Mouse (Mus musculus) midbrain, embryonic 13.5 days (tissue): Measurements from ENCODE around the gene N4bp2l2. TPM values are rescaled to one million over a fixed set of nuclear protein-coding genes. Genes with fewer than 3 reads are reported as not detected.
"Not testable (repeated sequence)": the region's sequence is repeated elsewhere in the genome, so short reads cannot be mapped to it uniquely, and the experiment has no call there.

Experiments
- ATAC-seq: fragments of 200-750 bp; cut with Nextera tagmentation; 2 replicates; pipeline ENCODE4 v1.8.0; 2017; ENCODE audit warnings: mild to moderate bottlenecking, moderate TSS enrichment, moderate library complexity
- H3K27ac ChIP-seq: fragments of 300-500 bp; sonication (generic); 2 replicates; pipeline ENCODE4 v1.5.1; 2015; ENCODE audit warnings: inconsistent platforms, mild to moderate bottlenecking, moderate library complexity
- H3K27me3 ChIP-seq: fragments of 300-500 bp; sonication (generic); 2 replicates; pipeline ENCODE4 v1.6.1; 2015; ENCODE audit warnings: mild to moderate bottlenecking, inconsistent platforms
- H3K36me3 ChIP-seq: fragments of 300-500 bp; sonication (generic); 2 replicates; pipeline ENCODE4 v1.6.1; 2015; ENCODE audit warnings: mild to moderate bottlenecking, inconsistent platforms
- H3K4me1 ChIP-seq: fragments of 300-500 bp; sonication (generic); replicated peaks from 2 replicates; pipeline ENCODE4 v1.6.1; 2015; ENCODE audit warnings: inconsistent platforms
- H3K4me2 ChIP-seq: fragments of 300-500 bp; sonication (generic); replicated peaks from 2 replicates; pipeline ENCODE4 v1.6.1; 2015; ENCODE audit warnings: moderate library complexity, mild to moderate bottlenecking, inconsistent platforms
- H3K4me3 ChIP-seq: fragments of 300-500 bp; sonication (generic); replicated peaks from 2 replicates; pipeline ENCODE4 v1.5.1; 2015; ENCODE audit warnings: mild to moderate bottlenecking, inconsistent platforms
- H3K9ac ChIP-seq: fragments of 300-500 bp; sonication (generic); replicated peaks from 2 replicates; pipeline ENCODE4 v1.6.1; 2015; ENCODE audit warnings: mild to moderate bottlenecking, inconsistent platforms
- H3K9me3 ChIP-seq: fragments of 300-500 bp; sonication (generic); 2 replicates; pipeline ENCODE4 v1.6.1; 2016; ENCODE audit warnings: mild to moderate bottlenecking, inconsistent platforms
- WGBS: fragments of 180-500 bp; shearing (Covaris S2); methylation state at CpG from one replicate; pipeline ENCODE4 v1.1.7; 2015; 5-methylcytosine and 5-hydroxymethylcytosine counted together
- polyA plus RNA-seq: library from polyadenylated mRNA; unstranded; fragments of >200 nt; fragmentation: Nextera tagmentation; extraction: Ambion mirVana; gene quantifications from 2 replicates; pipeline ENCODE4 v1.2.1, GENCODE M21; 2015

Gene N4bp2l2
- polyA plus RNA-seq, 1 experiment from 2014 or later, result 32.9 TPM

DNA sequence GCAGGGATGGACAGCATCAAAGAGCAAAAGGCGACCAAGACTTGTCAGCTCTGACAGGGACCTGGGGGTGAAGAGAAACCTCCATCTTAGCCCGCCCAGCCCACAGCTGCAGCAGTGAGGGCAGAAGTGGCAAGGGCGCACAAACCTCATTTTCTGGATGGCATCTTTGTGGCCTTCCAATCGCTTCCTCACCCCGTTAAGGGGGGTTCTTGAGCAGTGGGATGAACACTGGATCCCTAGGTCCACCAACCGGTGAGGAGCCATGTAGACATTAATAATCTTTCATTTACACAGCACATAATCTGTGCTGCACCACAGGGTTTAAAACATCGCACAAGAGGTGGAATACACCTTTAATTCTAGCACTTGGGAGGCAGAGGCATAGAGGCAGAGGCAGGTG is 6.4 kb upstream of the N4bp2l2 start:
- Histone ChIP-seq H3K9me3 (no peaks in the 10 kb centered on the region), H3K36me3 (no peaks in the 10 kb centered on the region), H3K27ac (no peak overlapping the region), H3K4me3 (no peak overlapping the region), H3K4me1 (peaks cover 21% of the 10 kb centered on the region), H3K27me3 (no peaks in the 10 kb centered on the region), H3K4me2 (no peak overlapping the region), H3K9ac (no peak overlapping the region)
- WGBS, result 91% methylated on average over 7 of the region's 7 CpGs
- no peak for ATAC-seq

DNA sequence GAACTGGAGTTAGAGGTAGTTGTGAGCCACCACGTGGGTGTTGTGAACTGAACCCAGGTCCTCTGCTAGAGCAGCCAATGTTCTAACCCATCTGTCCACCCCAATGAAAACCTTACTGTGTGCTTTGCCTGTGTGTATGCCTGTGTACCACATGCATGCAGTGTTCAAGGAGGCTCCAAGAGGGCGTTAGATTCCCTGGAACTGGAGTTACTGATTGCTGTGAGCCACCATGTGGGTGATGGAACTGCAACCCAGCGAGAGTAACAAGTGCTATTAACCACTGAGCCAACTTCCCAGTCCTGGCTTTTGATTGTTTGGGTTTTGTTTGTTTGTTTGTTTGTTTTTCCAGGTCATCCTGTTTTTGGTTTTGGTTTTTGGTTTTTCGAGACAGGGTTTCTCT is 2.7 kb upstream of the N4bp2l2 start:
- WGBS, result 64% methylated on average over 4 of the region's 4 CpGs
- H3K4me1 ChIP-seq, result peaks cover 8% of the 10 kb centered on the region

DNA sequence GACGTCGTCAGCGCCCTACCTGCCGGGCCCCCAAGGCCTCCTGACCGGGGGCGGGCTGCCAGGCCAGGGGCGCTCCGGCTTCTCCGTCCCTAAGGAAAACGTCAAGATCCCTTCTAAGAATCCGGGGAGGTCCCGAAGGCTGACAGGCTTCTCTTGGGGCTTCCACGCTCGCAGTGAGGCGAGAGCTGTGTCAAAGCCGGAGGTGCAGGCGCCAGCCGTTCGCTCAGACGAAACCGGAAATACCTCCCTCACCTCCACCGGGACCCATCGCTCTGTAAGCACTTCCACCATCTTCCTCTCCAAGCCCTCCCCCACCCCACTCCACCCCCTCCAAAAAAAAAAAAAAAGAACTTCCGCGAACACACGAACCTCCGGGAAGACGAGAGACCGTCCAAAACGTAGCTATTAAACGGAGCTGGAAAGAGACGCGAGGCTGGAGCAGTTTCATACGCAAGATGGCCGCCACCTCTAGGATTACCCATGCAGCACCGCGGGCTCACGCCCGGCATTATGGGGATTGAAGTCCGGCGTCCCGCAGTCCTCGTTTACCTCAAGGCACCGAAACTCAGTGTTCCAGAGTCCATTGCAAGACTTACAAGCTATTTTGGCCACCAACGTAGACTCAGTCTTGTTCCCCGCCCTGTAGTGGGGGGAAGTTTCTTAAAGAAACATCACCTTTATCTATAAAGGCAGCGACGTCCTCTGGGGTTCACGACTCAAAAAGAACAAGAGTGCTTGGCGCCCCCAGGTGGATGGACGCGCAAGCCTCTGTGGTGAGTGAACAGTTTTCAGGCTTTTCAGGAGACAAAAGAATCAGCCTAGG is 640 bp downstream of the N4bp2l2 start:
- H3K27me3 ChIP-seq, result no peaks in the 10 kb centered on the region
- peaks cover 32% of the 10 kb centered on the region for H3K4me1 ChIP-seq

More for the DNA sequence above, 2.7 kb upstream of the N4bp2l2 start:
- no peaks in the 10 kb centered on the region for H3K36me3 ChIP-seq
- H3K9ac ChIP-seq, result no peak overlapping the region
- no peaks in the 10 kb centered on the region for H3K27me3 ChIP-seq
- no peak overlapping the region for H3K27ac ChIP-seq
- H3K4me2 ChIP-seq, result no peak overlapping the region
- H3K9me3 ChIP-seq, result no peaks in the 10 kb centered on the region
- H3K4me3 ChIP-seq, result no peak overlapping the region
- ATAC-seq, result no peak

DNA sequence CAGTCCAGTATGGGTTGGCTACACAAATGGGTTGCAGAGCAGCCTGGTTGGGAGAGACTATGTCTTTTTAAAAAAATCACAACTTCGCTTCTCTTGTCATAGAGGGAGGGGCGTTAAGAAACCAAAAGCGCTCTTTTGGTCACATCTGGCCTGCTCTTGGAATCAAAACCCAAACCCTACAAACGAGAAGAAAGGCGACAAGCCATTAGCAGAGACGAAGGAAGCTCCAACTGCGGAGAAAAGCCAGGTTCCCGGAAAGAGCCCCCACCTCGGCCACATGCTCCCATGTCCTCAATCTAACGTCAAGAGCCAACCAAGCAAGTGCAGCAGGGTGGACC is 1.2 kb downstream of the N4bp2l2 start:
- H3K4me1 ChIP-seq, result peaks cover 35% of the 10 kb centered on the region
- peak overlapping the region; percentile 81 for H3K4me2 ChIP-seq
- H3K9ac ChIP-seq, result peak overlapping the region; percentile 93
- peak overlapping the region; percentile 98 for H3K4me3 ChIP-seq
- no peak for ATAC-seq
- 1% methylated on average over 10 of the region's 10 CpGs for WGBS
- H3K27ac ChIP-seq, result peak overlapping the region; percentile 92
- H3K36me3 ChIP-seq, result peaks cover 20% of the 10 kb centered on the region
- H3K27me3 ChIP-seq, result no peaks in the 10 kb centered on the region
- H3K9me3 ChIP-seq, result no peaks in the 10 kb centered on the region

More for the DNA sequence above, 640 bp downstream of the N4bp2l2 start:
- Histone ChIP-seq H3K36me3 (peaks cover 20% of the 10 kb centered on the region), H3K4me3 (peak overlapping the region; percentile 98), H3K27ac (peak overlapping the region; percentile 92), H3K9ac (peak overlapping the region; percentile 93), H3K9me3 (no peaks in the 10 kb centered on the region), H3K4me2 (peak overlapping the region; percentile 81)
- peak; percentile 100 for ATAC-seq
- under 1% methylated on average over 51 of the region's 52 CpGs for WGBS

DNA sequence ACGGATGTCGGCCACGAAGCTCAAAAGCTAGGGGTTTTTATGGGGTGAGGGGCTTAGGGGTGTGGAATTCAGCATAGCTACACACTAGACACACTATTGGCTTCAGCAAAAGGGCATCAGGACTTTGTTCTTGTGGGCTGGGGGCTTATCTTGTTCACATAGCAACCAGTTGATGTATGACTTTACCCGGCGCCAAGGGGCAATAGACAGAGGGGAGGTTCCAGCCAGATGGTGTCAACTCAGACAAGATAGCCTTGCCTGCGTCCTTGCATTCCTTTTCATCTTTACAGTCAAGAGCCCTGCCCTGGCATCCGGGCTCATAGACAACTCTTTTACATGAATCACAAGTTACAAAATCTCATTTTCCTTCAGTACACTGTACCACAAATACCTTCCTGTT is 2.1 kb downstream of the N4bp2l2 start:
- not testable (repeated sequence) for H3K27ac ChIP-seq, ATAC-seq, H3K9me3 ChIP-seq, H3K4me3 ChIP-seq, H3K4me2 ChIP-seq, H3K27me3 ChIP-seq, H3K9ac ChIP-seq
- peaks cover 37% of the 10 kb centered on the region for H3K4me1 ChIP-seq
- peaks cover 20% of the 10 kb centered on the region for H3K36me3 ChIP-seq
- 94% methylated on average over 7 of the region's 7 CpGs for WGBS

DNA sequence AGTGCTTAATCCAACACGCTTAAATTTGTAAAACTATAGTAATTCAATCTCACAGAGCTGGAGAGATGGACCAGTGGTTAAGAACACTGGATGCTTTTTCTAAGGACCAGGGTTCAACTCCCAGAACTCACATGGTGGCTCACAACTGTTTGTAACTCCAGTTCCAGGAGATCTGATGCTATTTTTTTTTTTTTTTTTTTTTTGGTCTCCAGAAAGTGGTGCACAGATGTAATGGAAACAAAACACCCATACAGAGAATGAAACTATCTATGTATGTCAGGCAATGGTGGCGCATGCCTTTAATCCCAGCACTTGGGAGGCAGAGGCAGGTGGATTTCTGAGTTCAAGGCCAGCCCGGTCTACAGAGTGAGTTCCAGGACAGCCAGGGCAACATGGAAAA is 5.7 kb downstream of the N4bp2l2 start:
- Histone ChIP-seq H3K36me3 (peaks cover 20% of the 10 kb centered on the region), H3K4me1 (peaks cover 58% of the 10 kb centered on the region)
- H3K4me2 ChIP-seq, ATAC-seq, H3K27me3 ChIP-seq, H3K9me3 ChIP-seq, H3K4me3 ChIP-seq, H3K27ac ChIP-seq, H3K9ac ChIP-seq: not testable (repeated sequence)
- 97% methylated on average over 3 of the region's 3 CpGs for WGBS

DNA sequence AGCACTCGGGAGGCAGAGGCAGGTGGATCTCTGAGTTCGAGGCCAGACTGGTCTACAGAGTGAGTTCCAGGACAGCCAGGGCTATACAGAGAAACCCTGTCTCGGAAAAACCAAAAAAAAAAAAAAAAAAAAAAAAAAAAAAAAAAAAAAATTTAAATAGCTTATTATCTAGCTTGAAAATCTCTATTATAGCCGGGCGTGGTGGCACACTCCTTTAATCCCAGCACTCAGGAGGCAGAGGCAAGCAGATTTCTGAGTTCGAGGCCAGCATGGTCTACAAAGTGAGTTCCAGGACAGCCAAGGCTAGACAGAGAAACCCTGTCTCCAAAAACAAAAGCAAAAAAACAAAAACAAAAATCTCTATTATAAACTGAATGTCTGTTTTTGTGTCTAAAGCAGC is 6.6 kb downstream of the N4bp2l2 start:
- H3K27me3 ChIP-seq, H3K9ac ChIP-seq, H3K9me3 ChIP-seq, H3K4me3 ChIP-seq, H3K27ac ChIP-seq, ATAC-seq, H3K4me2 ChIP-seq: not testable (repeated sequence)
- 86% methylated on average over 6 of the region's 6 CpGs for WGBS
- H3K4me1 ChIP-seq, result peaks cover 58% of the 10 kb centered on the region
- H3K36me3 ChIP-seq, result peaks cover 20% of the 10 kb centered on the region

DNA sequence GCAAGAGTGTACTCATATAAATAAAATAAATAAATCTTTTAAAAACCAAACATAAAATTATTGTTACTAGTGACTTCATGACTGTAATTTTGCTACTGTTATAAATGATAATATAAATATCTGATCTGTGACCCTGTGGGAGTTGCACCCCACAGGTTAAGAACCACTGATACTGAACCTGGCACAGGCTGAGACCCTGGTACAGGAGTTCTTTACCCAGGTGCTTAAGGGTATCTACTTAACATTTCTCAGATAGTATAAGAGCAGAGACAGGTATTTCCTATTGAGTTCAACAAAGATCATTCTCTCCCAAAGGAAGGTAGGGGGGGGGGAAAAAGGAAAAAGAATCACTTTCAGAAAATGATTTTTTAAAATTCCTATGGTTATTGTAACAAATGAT is 11.4 kb downstream of the N4bp2l2 start:
- no peak overlapping the region for H3K27ac ChIP-seq
- no peaks in the 10 kb centered on the region for H3K9me3 ChIP-seq
- H3K27me3 ChIP-seq, result no peaks in the 10 kb centered on the region
- H3K4me2 ChIP-seq, result no peak overlapping the region
- no peak overlapping the region for H3K4me3 ChIP-seq
- no peaks in the 10 kb centered on the region for H3K36me3 ChIP-seq
- H3K4me1 ChIP-seq, result peaks cover 25% of the 10 kb centered on the region
- H3K9ac ChIP-seq, result no peak overlapping the region
- ATAC-seq, result no peak

DNA sequence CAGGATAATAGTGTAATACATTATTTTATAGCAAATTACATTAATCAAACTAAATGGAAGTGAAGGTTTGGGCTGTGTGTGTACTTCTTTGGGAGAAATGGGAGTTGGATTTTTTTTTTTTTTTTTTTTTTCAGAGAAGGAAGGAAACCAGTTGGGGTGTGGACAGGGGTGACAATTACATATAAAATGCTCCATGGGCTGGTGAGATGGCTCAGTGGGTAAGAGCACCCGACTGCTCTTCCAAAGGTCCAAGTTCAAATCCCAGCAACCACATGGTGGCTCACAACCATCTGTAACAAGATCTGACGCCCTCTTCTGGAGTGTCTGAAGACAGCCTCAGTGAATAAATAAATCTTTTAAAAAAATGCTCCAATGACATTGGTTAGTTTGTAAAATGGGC is 13.4 kb downstream of the N4bp2l2 start:
- Histone ChIP-seq H3K4me2 (no peak overlapping the region), H3K27ac (no peak overlapping the region), H3K9me3 (no peaks in the 10 kb centered on the region), H3K4me1 (peaks cover 11% of the 10 kb centered on the region), H3K9ac (no peak overlapping the region), H3K36me3 (peaks cover 9% of the 10 kb centered on the region), H3K4me3 (no peak overlapping the region), H3K27me3 (no peaks in the 10 kb centered on the region)
- no peak for ATAC-seq
- 96% methylated on average over 2 of the region's 2 CpGs for WGBS

DNA sequence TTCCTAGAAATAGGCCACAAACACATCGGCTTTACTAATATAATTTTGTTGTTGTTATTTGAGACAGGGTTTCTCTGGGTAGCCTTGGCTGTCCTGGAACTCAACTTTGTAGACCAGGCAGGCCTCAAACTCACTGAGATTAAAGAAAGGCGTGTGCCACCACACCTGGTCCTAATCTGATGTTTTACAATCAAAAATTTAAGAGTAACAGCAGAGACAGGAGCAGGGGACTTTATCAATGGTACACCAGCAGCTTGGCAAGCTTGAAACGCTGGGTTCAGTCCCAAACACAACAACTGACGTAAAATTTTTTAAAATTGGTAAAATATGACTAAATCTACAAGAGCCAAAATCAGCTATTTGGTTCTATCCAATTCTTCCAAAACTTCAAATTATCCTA is 21.1 kb downstream of the N4bp2l2 start:
- 95% methylated on average over 4 of the region's 4 CpGs for WGBS
- Histone ChIP-seq H3K4me2 (no peak overlapping the region), H3K4me1 (no peaks in the 10 kb centered on the region), H3K36me3 (peaks cover 36% of the 10 kb centered on the region), H3K27ac (no peak overlapping the region), H3K9ac (no peak overlapping the region), H3K9me3 (no peaks in the 10 kb centered on the region), H3K4me3 (no peak overlapping the region), H3K27me3 (no peaks in the 10 kb centered on the region)
- no peak for ATAC-seq

DNA sequence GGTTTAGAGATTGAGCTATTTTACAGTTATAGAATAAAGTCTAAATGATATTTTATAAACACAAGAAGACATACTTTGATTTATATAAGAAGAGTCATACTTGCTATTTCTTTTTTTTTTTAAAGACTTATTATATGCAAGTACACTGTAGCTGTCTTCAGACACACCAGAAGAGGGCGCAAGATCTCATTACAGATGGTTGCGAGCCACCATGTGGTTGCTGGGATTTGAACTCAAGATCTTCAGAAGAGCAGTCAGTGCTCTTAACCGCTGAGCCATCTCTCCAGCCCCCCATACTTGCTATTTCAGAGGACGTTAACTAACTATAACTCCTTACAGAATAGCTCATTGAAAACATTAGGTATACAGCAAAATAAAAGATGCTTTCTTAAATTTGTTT is 22.6 kb downstream of the N4bp2l2 start:
- H3K27ac ChIP-seq, H3K4me2 ChIP-seq, H3K4me1 ChIP-seq, H3K9ac ChIP-seq, H3K4me3 ChIP-seq, H3K9me3 ChIP-seq, ATAC-seq, H3K27me3 ChIP-seq: not testable (repeated sequence)
- 98% methylated on average over 4 of the region's 4 CpGs for WGBS
- H3K36me3 ChIP-seq, result peaks cover 31% of the 10 kb centered on the region

DNA sequence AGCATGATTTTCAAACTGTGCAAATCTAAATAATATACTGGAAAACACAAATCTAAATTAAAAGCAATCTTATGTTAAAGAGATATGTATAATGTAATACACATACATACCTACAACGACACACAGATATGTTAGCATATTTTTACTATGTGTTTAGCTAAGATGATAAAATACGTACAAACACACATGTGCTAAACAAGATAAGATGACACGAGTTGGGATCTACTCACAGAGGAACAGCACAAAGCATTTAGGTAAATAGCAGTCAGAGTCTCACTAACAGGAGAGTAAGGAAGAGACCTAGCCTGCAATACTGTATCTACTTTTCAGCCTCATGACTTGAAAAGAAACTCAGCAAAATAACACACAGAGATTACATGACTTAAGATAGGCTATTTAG is 24.5 kb downstream of the N4bp2l2 start:
- Histone ChIP-seq H3K9me3 (no peaks in the 10 kb centered on the region), H3K4me1 (no peaks in the 10 kb centered on the region), H3K9ac (no peak overlapping the region), H3K27me3 (no peaks in the 10 kb centered on the region), H3K27ac (no peak overlapping the region), H3K36me3 (peaks cover 33% of the 10 kb centered on the region), H3K4me3 (no peak overlapping the region), H3K4me2 (no peak overlapping the region)
- ATAC-seq, result no peak
- WGBS, result 95% methylated on average over 3 of the region's 3 CpGs

DNA sequence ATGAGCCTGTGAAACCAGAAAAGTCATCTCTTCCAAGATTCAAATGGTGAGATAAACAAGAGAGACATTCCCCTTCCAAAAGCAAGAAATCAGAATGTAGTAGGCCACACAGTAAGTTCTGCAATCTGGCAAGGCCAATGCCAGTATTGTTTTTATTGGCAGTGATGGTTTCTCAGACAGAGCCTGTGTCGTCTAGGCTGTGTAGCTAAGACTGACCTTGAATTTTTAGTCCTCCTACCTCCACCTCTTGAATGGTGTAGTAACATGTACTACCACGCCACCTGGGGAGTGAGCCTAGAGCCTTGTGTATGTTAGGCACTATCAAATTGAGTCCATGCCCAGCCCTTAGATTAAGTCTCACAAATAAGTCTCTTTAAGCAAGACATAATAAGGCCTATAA is 36.3 kb downstream of the N4bp2l2 start:
- Histone ChIP-seq H3K4me3 (no peak overlapping the region), H3K9ac (no peak overlapping the region), H3K27me3 (no peaks in the 10 kb centered on the region), H3K4me1 (no peaks in the 10 kb centered on the region), H3K27ac (no peak overlapping the region), H3K36me3 (0 out of 2 replicates have a peak, but pooled peaks cover 4% of the 10 kb centered on the region), H3K4me2 (no peak overlapping the region), H3K9me3 (no peaks in the 10 kb centered on the region)
- WGBS, result 96% methylated on average over 2 of the region's 2 CpGs
- ATAC-seq, result no peak
